Mouse (Mus musculus) liver, adult 2 months (tissue): ENCODE results near the gene Srsf10.

Experiments used
- CTCF ChIP-seq: fragments of 200-500 bp; IDR thresholded peaks from 2 replicates; pipeline ENCODE4 v1.5.1; 2011; ENCODE audit warnings: low read depth, low read length, control low read depth
- POLR2A ChIP-seq: fragments of 200-500 bp; IDR thresholded peaks from 2 replicates; pipeline ENCODE4 v1.6.1; 2011; ENCODE audit warnings: low read length, control low read depth; ENCODE audit not compliant: insufficient read depth; ENCODE audit errors: extremely low read depth

DNA sequence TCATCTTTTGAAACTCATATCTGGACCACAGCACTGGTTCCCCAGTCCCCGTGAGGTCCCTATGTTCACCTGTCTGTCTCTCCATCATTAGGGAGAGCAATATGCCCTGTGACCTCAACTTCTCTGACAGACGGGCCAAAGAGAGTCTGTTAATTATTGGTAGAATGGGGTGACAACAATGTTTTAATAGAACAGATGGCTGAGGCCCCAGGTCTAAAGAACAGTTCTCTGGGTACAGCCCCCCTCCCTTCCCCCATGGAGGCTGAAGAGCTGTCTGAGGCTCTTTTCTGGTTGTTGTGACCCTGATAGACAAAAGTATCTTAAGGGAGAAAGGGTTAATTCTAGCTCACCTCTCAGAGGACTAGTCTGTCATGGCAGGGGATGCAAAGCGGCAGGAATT, 37.2 kb upstream of the Srsf10 start:
- no peak for TF ChIP-seq CTCF
- TF ChIP-seq POLR2A, result no peak
